Mouse (Mus musculus) heart, adult 2 months (tissue): ENCODE data around the gene Arhgap29.

Experiments
- CTCF ChIP-seq: fragments of 200-600 bp; IDR thresholded peaks from 2 replicates; pipeline ENCODE4 v1.8.1; 2022; ENCODE audit warnings: antibody characterized with exemption, mild to moderate bottlenecking, moderate library complexity
- EP300 ChIP-seq: fragments of 200-500 bp; IDR thresholded peaks from 2 replicates; pipeline ENCODE4 v1.6.1; 2011; ENCODE audit warnings: low read depth, low read length, control low read depth; ENCODE audit not compliant: insufficient read depth
- POLR2A ChIP-seq: fragments of 200-500 bp; IDR thresholded peaks from 2 replicates; pipeline ENCODE4 v1.6.1; 2011; ENCODE audit warnings: mild to moderate bottlenecking, low read depth, low read length, control low read depth; ENCODE audit not compliant: insufficient read depth

DNA sequence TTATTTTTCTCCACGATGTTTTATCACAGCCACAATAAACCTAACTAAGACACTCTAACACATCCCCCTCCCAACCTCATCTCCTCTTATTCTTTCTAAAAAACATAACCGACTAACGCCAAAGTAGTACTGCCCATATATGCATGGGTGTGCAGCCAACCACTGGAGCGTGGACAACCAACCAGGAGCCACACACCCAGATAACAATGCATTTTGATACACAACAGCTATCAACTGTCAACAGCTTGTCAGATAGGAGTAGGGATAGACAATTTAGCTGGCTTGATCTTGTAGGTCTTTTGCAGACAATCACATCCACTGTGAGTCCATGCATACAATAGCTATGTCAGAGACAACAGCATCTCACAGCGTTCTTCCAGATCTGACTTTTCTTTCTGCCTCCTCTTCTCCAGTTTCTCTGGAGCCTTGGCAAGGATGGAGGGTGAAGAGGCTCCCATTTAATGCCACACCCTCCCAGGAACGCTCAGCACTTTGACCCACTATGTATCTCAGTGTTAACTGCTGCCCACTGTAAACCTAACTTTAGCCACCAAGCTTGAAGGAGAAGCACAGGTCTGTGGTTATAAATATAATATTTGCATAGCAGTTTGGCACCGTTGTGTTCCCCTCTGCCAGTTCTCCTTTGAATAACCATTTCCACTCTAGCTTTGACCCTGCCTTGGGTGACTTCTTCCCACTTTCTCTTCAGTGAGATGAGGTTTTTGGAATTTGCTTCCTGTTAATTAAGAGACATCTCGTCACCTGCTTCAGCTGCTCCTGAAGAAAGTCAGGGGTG lies 12.0 kb upstream of the Arhgap29 start:
- TF ChIP-seq POLR2A (no peak), CTCF (no peak), EP300 (no peak)
